Mouse (Mus musculus): ENCODE measurements around the gene Tnfrsf1a. TPM values are rescaled to one million over a fixed set of nuclear protein-coding genes. Genes with fewer than 3 reads are reported as not detected.

Gene Tnfrsf1a
- polyA plus RNA-seq, 1 experiment from 2014 or later: 37.0 TPM

GRCm38 (mm10) chr6:125353655-125354054 lies 4.5 kb downstream of the Tnfrsf1a start:
- Histone ChIP-seq H3K36me3 (ENCODE audit: control insufficient read depth, insufficient read depth, low read length) (peaks cover 11% of the 10 kb centered on the region; the same call in 1 of the 2 replicates), H3K4me3 (ENCODE audit: low read depth, low read length) (no peak overlapping the region), H3K27ac (ENCODE audit: low read depth, low read length) (no peak overlapping the region), H3K4me1 (replicated peaks; ENCODE audit: control insufficient read depth, insufficient read depth, low read length) (peaks cover 61% of the 10 kb centered on the region), H3K9ac (ENCODE audit: low read depth, low read length) (no peak overlapping the region), H3K9me3 (ENCODE audit: control insufficient read depth, low read length) (no peaks in the 10 kb centered on the region), H3K4me2 (peak overlapping the region; percentile 52), H3K27me3 (replicated peaks; ENCODE audit: control insufficient read depth, insufficient read depth, low read length) (no peaks in the 10 kb centered on the region)
- DNase-seq (ENCODE audit: low spot score): no peak
- 50% methylated on average over 4 of the region's 4 CpGs for WGBS
- no peak for ATAC-seq (replicated peaks; ENCODE audit: low FRiP score)

- WGBS: 10% methylated on average over 14 of the region's 14 CpGs
- Histone ChIP-seq H3K27me3 (replicated peaks; ENCODE audit: control insufficient read depth, insufficient read depth, low read length) (no peaks in the 10 kb centered on the region), H3K9ac (ENCODE audit: low read depth, low read length) (no peak overlapping the region), H3K4me2 (peak overlapping the region; percentile 52), H3K4me3 (ENCODE audit: low read depth, low read length) (peak overlapping the region; percentile 14; the same call in 1 of the 2 replicates), H3K27ac (ENCODE audit: low read depth, low read length) (peak overlapping the region; percentile 45; the same call in 1 of the 2 replicates), H3K4me1 (replicated peaks; ENCODE audit: control insufficient read depth, insufficient read depth, low read length) (peaks cover 55% of the 10 kb centered on the region), H3K36me3 (ENCODE audit: control insufficient read depth, insufficient read depth, low read length) (peaks cover 11% of the 10 kb centered on the region; the same call in 1 of the 2 replicates), H3K9me3 (ENCODE audit: control insufficient read depth, low read length) (no peaks in the 10 kb centered on the region)
- DNase-seq (ENCODE audit: low spot score) (no peak), ATAC-seq (replicated peaks; ENCODE audit: low FRiP score) (peak; percentile 15)
These were observed 5.4 kb downstream of the Tnfrsf1a start for GRCm38 (mm10) chr6:125354352-125355151.

GRCm38 (mm10) chr6:125355197-125355741 lies 6.1 kb downstream of the Tnfrsf1a start:
- ATAC-seq (replicated peaks; ENCODE audit: low FRiP score): no peak

DNA sequence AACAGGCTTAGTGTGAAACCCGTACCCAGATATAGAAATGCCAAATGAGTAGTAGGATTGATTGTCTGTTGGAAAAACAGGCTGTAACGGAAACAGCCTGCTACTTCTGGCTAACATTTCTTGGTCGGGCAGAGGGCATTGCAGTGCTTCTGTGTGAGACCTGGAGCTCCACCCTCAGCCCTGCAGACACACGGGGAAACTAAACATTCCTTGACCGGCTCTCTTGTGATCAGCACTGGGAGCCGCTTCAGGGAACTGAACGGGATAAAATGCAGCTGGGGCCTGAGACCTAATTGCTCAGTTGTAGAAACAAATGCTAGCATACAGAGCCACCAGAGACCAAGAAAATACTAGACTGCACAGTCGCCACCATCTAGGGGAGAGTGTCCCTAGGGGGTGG lies 7.1 kb downstream of the Tnfrsf1a start:
- H3K4me1 ChIP-seq (replicated peaks; ENCODE audit: control insufficient read depth, insufficient read depth, low read length): peaks cover 49% of the 10 kb centered on the region
- no peak overlapping the region for H3K4me2 ChIP-seq
- no peak overlapping the region for H3K4me3 ChIP-seq (ENCODE audit: low read depth, low read length)
- H3K9me3 ChIP-seq (ENCODE audit: control insufficient read depth, low read length): no peaks in the 10 kb centered on the region
- WGBS: 55% methylated on average over 8 of the region's 8 CpGs
- H3K36me3 ChIP-seq (ENCODE audit: control insufficient read depth, insufficient read depth, low read length): peaks cover 15% of the 10 kb centered on the region; the same call in 1 of the 2 replicates
- DNase-seq (ENCODE audit: low spot score) (no peak), ATAC-seq (replicated peaks; ENCODE audit: low FRiP score) (no peak)
- H3K9ac ChIP-seq (ENCODE audit: low read depth, low read length): no peak overlapping the region
- no peak overlapping the region for H3K27ac ChIP-seq (ENCODE audit: low read depth, low read length)
- H3K27me3 ChIP-seq (replicated peaks; ENCODE audit: control insufficient read depth, insufficient read depth, low read length): no peaks in the 10 kb centered on the region

More at GRCm38 (mm10) chr6:125355197-125355741, 6.1 kb downstream of the Tnfrsf1a start:
- H3K36me3 ChIP-seq (ENCODE audit: control insufficient read depth, insufficient read depth, low read length): peaks cover 11% of the 10 kb centered on the region; the same call in 1 of the 2 replicates
- WGBS: 6% methylated on average over 10 of the region's 10 CpGs
- no peak overlapping the region for H3K27ac ChIP-seq (ENCODE audit: low read depth, low read length)
- no peak for DNase-seq (ENCODE audit: low spot score)
- H3K9ac ChIP-seq (ENCODE audit: low read depth, low read length): no peak overlapping the region
- no peaks in the 10 kb centered on the region for H3K27me3 ChIP-seq (replicated peaks; ENCODE audit: control insufficient read depth, insufficient read depth, low read length)
- peak overlapping the region; percentile 14; the same call in 1 of the 2 replicates for H3K4me3 ChIP-seq (ENCODE audit: low read depth, low read length)
- H3K9me3 ChIP-seq (ENCODE audit: control insufficient read depth, low read length): no peaks in the 10 kb centered on the region
- H3K4me1 ChIP-seq (replicated peaks; ENCODE audit: control insufficient read depth, insufficient read depth, low read length): peaks cover 55% of the 10 kb centered on the region
- H3K4me2 ChIP-seq: peak overlapping the region; percentile 52

DNA sequence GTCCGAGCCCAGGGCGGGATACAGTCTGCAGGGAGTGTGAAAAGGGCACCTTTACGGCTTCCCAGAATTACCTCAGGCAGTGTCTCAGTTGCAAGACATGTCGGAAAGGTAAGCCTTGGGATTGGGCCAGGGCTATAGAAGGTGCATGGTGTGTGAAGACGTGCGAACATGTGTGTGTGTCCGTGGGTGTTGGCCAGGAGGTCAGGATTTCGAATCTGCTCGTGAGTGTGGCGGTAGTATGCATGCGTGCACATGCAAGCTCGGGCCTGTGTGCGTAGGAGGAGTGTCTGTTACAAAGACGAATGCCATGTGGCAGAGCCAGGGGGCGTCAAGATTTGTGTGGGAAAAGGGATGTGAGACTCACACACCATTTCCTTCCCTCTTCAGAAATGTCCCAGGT lies 8.2 kb downstream of the Tnfrsf1a start:
- ATAC-seq (replicated peaks; ENCODE audit: low FRiP score) (no peak), DNase-seq (ENCODE audit: low spot score) (no peak)
- Histone ChIP-seq H3K27me3 (replicated peaks; ENCODE audit: control insufficient read depth, insufficient read depth, low read length) (no peaks in the 10 kb centered on the region), H3K4me3 (ENCODE audit: low read depth, low read length) (no peak overlapping the region), H3K4me1 (replicated peaks; ENCODE audit: control insufficient read depth, insufficient read depth, low read length) (peaks cover 38% of the 10 kb centered on the region), H3K36me3 (ENCODE audit: control insufficient read depth, insufficient read depth, low read length) (peaks cover 19% of the 10 kb centered on the region; the same call in 1 of the 2 replicates), H3K27ac (ENCODE audit: low read depth, low read length) (no peak overlapping the region), H3K4me2 (no peak overlapping the region), H3K9ac (ENCODE audit: low read depth, low read length) (no peak overlapping the region), H3K9me3 (ENCODE audit: control insufficient read depth, low read length) (no peaks in the 10 kb centered on the region)
- WGBS: 86% methylated on average over 15 of the region's 15 CpGs

DNA sequence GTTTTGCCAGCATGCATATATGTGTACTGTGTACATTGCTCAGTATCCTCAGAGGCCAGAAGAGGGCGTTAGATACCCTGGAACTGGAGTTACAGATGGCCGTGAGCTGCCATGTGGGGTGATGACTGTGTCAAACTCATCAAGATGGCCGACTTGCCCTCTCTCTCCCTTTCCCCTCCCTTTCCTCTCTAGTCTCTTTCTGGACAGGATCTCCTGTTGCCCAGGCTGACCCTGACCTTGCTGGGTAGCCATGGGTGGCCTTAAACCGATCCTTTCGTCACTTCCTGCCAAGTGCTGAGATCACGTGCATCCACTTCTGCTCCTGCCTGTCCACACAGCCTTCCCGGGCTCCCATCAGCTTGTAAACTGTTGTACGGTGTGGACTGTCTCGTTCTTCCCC lies 10.8 kb downstream of the Tnfrsf1a start:
- peaks cover 9% of the 10 kb centered on the region for H3K27me3 ChIP-seq (replicated peaks; ENCODE audit: control insufficient read depth, insufficient read depth, low read length)
- peaks cover 19% of the 10 kb centered on the region; the same call in 1 of the 2 replicates for H3K36me3 ChIP-seq (ENCODE audit: control insufficient read depth, insufficient read depth, low read length)
- H3K4me1 ChIP-seq (replicated peaks; ENCODE audit: control insufficient read depth, insufficient read depth, low read length): peaks cover 17% of the 10 kb centered on the region
- no peak overlapping the region for H3K4me3 ChIP-seq (ENCODE audit: low read depth, low read length)
- no peaks in the 10 kb centered on the region for H3K9me3 ChIP-seq (ENCODE audit: control insufficient read depth, low read length)
- ATAC-seq (replicated peaks; ENCODE audit: low FRiP score) (no peak), DNase-seq (ENCODE audit: low spot score) (no peak)
- H3K9ac ChIP-seq (ENCODE audit: low read depth, low read length): no peak overlapping the region
- H3K4me2 ChIP-seq: no peak overlapping the region
- H3K27ac ChIP-seq (ENCODE audit: low read depth, low read length): no peak overlapping the region
- WGBS: 45% methylated on average over 9 of the region's 9 CpGs

DNA sequence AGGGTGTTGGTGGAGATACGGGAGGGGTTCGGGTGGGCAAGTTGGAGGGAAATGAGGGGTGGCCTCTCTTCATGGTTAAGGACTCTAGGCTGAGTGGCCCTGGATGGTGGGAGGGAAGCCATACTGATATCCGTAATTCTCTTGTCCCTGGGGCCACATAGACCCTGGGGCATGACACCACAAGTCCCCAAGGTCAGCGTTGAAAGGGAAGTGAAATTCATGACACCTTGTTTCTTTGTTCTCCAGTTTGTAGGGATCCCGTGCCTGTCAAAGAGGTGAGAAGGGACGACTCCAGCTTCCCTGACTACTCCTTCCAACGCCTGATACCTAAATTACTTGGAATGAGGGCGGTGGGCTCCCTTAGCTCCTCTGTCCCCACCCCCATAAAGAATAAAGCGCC lies 11.7 kb downstream of the Tnfrsf1a start:
- no peak overlapping the region for H3K9ac ChIP-seq (ENCODE audit: low read depth, low read length)
- no peak for ATAC-seq (replicated peaks; ENCODE audit: low FRiP score)
- DNase-seq (ENCODE audit: low spot score): no peak
- H3K4me2 ChIP-seq: no peak overlapping the region
- no peaks in the 10 kb centered on the region for H3K9me3 ChIP-seq (ENCODE audit: control insufficient read depth, low read length)
- no peak overlapping the region for H3K4me3 ChIP-seq (ENCODE audit: low read depth, low read length)
- WGBS: 70% methylated on average over 9 of the region's 9 CpGs
- no peak overlapping the region for H3K27ac ChIP-seq (ENCODE audit: low read depth, low read length)
- peaks cover 9% of the 10 kb centered on the region for H3K27me3 ChIP-seq (replicated peaks; ENCODE audit: control insufficient read depth, insufficient read depth, low read length)
- peaks cover 19% of the 10 kb centered on the region; the same call in 1 of the 2 replicates for H3K36me3 ChIP-seq (ENCODE audit: control insufficient read depth, insufficient read depth, low read length)
- peaks cover 9% of the 10 kb centered on the region for H3K4me1 ChIP-seq (replicated peaks; ENCODE audit: control insufficient read depth, insufficient read depth, low read length)

DNA sequence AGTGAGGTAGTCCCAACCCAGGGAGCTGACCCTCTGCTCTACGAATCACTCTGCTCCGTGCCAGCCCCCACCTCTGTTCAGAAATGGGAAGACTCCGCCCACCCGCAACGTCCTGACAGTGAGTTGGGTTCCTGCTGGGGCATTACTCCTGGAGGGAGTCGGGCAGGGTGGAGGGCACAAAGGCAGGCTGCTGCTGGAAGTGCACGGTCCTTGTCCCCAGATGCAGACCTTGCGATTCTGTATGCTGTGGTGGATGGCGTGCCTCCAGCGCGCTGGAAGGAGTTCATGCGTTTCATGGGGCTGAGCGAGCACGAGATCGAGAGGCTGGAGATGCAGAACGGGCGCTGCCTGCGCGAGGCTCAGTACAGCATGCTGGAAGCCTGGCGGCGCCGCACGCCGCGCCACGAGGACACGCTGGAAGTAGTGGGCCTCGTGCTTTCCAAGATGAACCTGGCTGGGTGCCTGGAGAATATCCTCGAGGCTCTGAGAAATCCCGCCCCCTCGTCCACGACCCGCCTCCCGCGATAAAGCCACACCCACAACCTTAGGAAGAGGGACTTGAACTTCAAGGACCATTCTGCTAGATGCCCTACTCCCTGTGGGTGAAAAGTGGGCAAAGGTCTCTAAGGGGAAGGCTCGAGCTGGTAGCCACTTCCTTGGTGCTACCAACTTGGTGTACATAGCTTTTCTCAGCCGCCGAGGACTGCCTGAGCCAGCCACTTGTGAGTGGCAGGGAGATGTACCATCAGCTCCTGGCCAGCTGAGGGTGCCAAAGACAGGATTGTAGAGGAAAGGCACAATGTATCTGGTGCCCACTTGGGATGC lies 12.5 kb downstream of the Tnfrsf1a start:
- WGBS: 68% methylated on average over 38 of the region's 38 CpGs

More for the DNA sequence above, 12.5 kb downstream of the Tnfrsf1a start:
- ATAC-seq (replicated peaks; ENCODE audit: low FRiP score): no peak; the same call in 1 of the 2 replicates
- no peak overlapping the region for H3K9ac ChIP-seq (ENCODE audit: low read depth, low read length)
- no peak for DNase-seq (ENCODE audit: low spot score)
- H3K27me3 ChIP-seq (replicated peaks; ENCODE audit: control insufficient read depth, insufficient read depth, low read length): peaks cover 9% of the 10 kb centered on the region
- H3K4me2 ChIP-seq: no peak overlapping the region
- H3K36me3 ChIP-seq (ENCODE audit: control insufficient read depth, insufficient read depth, low read length): peaks cover 19% of the 10 kb centered on the region; the same call in 1 of the 2 replicates
- H3K9me3 ChIP-seq (ENCODE audit: control insufficient read depth, low read length): no peaks in the 10 kb centered on the region
- H3K27ac ChIP-seq (ENCODE audit: low read depth, low read length): no peak overlapping the region
- peaks cover 5% of the 10 kb centered on the region; the same call in 1 of the 2 replicates for H3K4me1 ChIP-seq (replicated peaks; ENCODE audit: control insufficient read depth, insufficient read depth, low read length)
- H3K4me3 ChIP-seq (ENCODE audit: low read depth, low read length): no peak overlapping the region

All from liver, embryonic 11.5 days (tissue).